Mouse (Mus musculus) kidney, postnatal 10 days (tissue): ENCODE measurements around the gene Ypel3.

Experiments
- DNase-seq: peaks from one replicate; pipeline ENCODE4 v3.0.0; 2021; ENCODE audit warnings: mixed read lengths

The Ypel3 gene

GRCm38 (mm10) chr7:126818818-126819217, 42.1 kb downstream of the Ypel3 start:
- DNase-seq, result no peak

DNA sequence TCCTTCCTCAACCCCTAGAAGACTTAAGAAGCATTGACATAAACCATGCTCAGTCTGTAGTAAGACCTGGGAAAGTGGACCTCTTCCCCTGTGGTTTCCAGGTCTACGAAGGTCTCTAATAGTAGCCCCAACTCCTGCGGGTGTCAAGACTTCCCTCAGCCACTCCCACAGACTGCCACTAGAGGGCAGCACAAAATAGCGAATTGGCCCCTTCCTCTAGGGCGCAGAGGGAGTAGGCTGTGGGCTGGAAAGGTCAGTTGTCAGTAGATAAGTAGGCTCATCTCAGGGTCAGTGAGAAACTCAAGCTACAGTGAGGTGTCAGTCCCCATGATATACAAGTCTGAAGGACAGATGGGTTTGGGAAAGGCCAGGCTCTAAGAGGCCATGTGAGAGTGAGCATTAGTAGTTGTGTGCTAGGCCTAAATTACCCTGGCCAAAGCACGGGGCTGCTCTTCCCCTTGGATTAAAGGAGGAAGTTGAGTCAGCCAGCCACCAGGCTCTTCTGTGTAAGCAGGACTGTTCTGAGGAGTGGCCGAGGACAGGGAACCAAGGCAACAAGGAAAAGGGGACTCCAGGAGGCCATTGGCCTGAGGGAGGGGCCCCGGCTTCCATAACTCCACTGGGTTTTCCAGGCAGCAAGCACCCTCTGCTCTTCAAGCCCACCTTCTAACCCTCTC, 45.2 kb downstream of the Ypel3 start:
- DNase-seq, result peak; percentile 90

GRCm38 (mm10) chr7:126822741-126823140, 46.0 kb downstream of the Ypel3 start:
- no peak for DNase-seq

GRCm38 (mm10) chr7:126823202-126823711, 46.5 kb downstream of the Ypel3 start:
- DNase-seq, result no peak

DNA sequence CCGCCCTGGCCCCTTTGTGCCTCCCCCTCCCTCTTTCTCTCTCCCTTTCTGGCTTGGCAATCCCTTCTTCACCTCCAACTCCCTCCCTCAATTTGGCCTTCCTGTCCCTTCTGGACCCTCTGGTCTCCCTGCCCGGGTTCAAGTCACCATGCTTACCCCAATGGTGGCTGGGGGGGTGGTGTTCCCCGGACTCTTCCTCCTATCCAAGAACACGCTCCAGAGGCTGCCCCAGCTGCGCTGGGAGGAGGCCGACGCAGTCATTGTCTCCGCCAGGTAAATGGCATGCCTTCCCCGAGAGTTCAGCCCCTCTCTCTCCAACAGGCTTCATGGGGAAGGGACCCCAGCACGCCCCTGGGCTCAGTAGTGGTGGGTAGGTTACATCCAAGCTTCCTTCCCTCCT, 47.2 kb downstream of the Ypel3 start:
- no peak for DNase-seq

GRCm38 (mm10) chr7:126825403-126825802, 48.6 kb downstream of the Ypel3 start:
- DNase-seq, result peak; percentile 58

- no peak for DNase-seq
Measured at GRCm38 (mm10) chr7:126825952-126826351, 49.2 kb downstream of the Ypel3 start.
